ENCODE assay signal across 17 mouse cellular contexts in genomic region chr9:26652920-26653319, GRCm38 (mm10).
"Had no signal": no experiment of that assay in that cellular context is flagged by ENCODE, and none has a peak within 500 bp of the region (broad histone marks: within the 10 kb centered on the region; RNA-seq: fewer than 3 reads in every experiment).

No protein-coding gene starts in this region.

- H3K27ac ChIP-seq: midbrain, embryonic 10.5 days; midbrain, embryonic 12.5 days; neural tube, embryonic 13.5 days; neural tube, embryonic 15.5 days had no signal

- H3K4me3 ChIP-seq: midbrain, embryonic 10.5 days; midbrain, embryonic 12.5 days; myocyte; neural tube, embryonic 13.5 days; neural tube, embryonic 15.5 days had no signal

- DNase-seq: lung, embryonic 14.5 days; lung, postnatal 10 days; lung, postnatal 4 days; midbrain, embryonic 14.5 days; retina, postnatal 1 day; right cerebral cortex, adult 18-20 months; right cerebral cortex, postnatal 25 days; right cerebral cortex, postnatal 4 days; spleen, adult 18-20 months; thymus, adult 18-20 months; thymus, postnatal 14 days; thymus, postnatal 36 days had no signal
